Comparison of ENCODE assay signal across 8 mouse cellular contexts in the genomic region with DNA sequence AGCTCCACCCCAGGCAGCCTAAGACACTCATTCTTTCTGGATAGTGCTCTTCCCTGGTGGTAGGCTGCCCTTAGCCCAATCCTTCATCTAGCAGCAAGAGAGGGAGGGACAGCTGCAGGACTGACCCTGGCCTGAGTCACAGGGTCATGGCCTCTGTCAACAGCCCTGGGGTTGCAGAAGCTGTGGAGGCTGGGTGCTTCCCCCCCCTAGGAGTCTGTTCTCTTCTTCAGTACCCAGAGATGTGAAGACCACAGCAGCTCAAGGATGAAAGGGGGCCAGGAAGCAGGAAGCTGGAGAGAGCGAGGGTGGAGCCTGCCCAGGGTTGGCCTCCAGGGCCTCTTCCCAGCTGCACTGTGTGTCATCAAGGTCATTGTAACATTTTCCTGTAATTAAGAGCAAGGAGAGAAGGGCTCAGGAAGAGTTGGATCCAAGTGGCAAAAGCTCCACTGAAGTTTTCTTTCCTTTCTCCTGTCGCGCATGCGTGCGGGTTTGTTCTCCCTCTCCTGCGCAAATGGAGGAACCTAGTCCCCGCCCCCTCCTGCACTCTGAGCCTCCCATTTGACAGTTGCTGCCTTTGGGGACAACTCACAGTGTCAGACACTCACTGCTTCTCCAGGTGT. TPM values are rescaled to one million over a fixed set of nuclear protein-coding genes. Genes with fewer than 3 reads are reported as not detected.
A peak's percentile ranks its signal among the peaks of the same experiment; 100 is the strongest.
DNase-seq lines count a peak whose midpoint lies in the region; ATAC-seq and TF ChIP-seq lines count a peak whose summit lies in the region.

No protein-coding gene starts in this region.

- peak overlapping the region; percentile 34 for H3K4me2 ChIP-seq in intestine, embryonic 15.5 days (replicated peaks)

- TF ChIP-seq POLR2A in bone marrow macrophage, adult 2 months (IDR thresholded peaks at IDR 0.05; ENCODE audit: borderline replicate concordance, low read depth, low read length): no peak

- no peak overlapping the region for H3K9ac ChIP-seq in intestine, embryonic 15.5 days

- H3K9me3 ChIP-seq in intestine, embryonic 15.5 days: no peaks in the 10 kb centered on the region

- intact Hi-C loops in heart, postnatal 25 days (cut with DNase I): loop anchor here (2.0 to 10.0 kb wide), 2 partner anchors 21 to 49 kb away; no protein-coding TSS in a partner anchor

- WGBS in intestine, embryonic 15.5 days: 41% methylated on average over 7 of the region's 7 CpGs

- peak overlapping the region; percentile 97 for H3K27ac ChIP-seq in bone marrow macrophage, adult 2 months (ENCODE audit: insufficient read depth, low read depth, low read length)
- H3K27ac ChIP-seq in intestine, embryonic 15.5 days: no peak overlapping the region

- peak; percentile 96 for DNase-seq in heart, adult 11 months
- DNase-seq in heart, postnatal 25 days (ENCODE audit: low spot score): no peak
- peak; percentile 59 for DNase-seq in lung, postnatal 25 days (ENCODE audit: low spot score)
- DNase-seq in frontal cortex, postnatal 14 days (ENCODE audit: low spot score in 2 of 2): no peak
- DNase-seq in frontal cortex, postnatal 36 days (ENCODE audit: low spot score in 2 of 2): no peak
- DNase-seq in cerebellum, postnatal 14 days: no peak

- H3K36me3 ChIP-seq in intestine, embryonic 15.5 days: no peaks in the 10 kb centered on the region

- peaks cover 70% of the 10 kb centered on the region for H3K4me1 ChIP-seq in bone marrow macrophage, adult 2 months (ENCODE audit: control insufficient read depth, insufficient read depth, low read length)
- peaks cover 8% of the 10 kb centered on the region for H3K4me1 ChIP-seq in intestine, embryonic 15.5 days (replicated peaks)

- no peaks in the 10 kb centered on the region for H3K27me3 ChIP-seq in intestine, embryonic 15.5 days (replicated peaks)

- no peak overlapping the region for H3K4me3 ChIP-seq in bone marrow macrophage, adult 2 months (ENCODE audit: insufficient read depth, low read length)
- no peak overlapping the region for H3K4me3 ChIP-seq in intestine, embryonic 15.5 days (replicated peaks)

- ATAC-seq in intestine, embryonic 15.5 days: peak; percentile 46

- TF ChIP-seq CTCF in bone marrow macrophage, adult 2 months (IDR thresholded peaks at IDR 0.05; ENCODE audit: low read depth, low read length): no peak

RNA-seq across cellular contexts. Expression of a gene that starts 10.2 kb away (rescaled TPM):
- 10 to 100 TPM; 21.2 to 21.7 TPM for total RNA-seq in heart, postnatal 25 days (2021)
- 37.2 and 39.8 TPM in 2 replicates for polyA plus RNA-seq in bone marrow macrophage, adult 2 months (2012; ENCODE audit: insufficient read depth, insufficient read length, missing spikeins)
- polyA plus RNA-seq in intestine, embryonic 15.5 days (2015; fragmentation: Nextera tagmentation; extraction: Ambion mirVana): 10.0 and 10.9 TPM in 2 replicates

RNA-seq across cellular contexts. Expression of a gene that starts 18.1 kb away (rescaled TPM):
- 10 to 100 TPM; 29.7 to 29.9 TPM for total RNA-seq in heart, postnatal 25 days (2021)
- 103 and 111 TPM in 2 replicates for polyA plus RNA-seq in bone marrow macrophage, adult 2 months (2012; ENCODE audit: insufficient read depth, insufficient read length, missing spikeins)
- polyA plus RNA-seq in intestine, embryonic 15.5 days (2015; fragmentation: Nextera tagmentation; extraction: Ambion mirVana): 8.4 and 8.9 TPM in 2 replicates

Comparison
In these comparisons a context has a peak if more than half of its experiments do, and no peak if none do; other contexts are left out.
1. DNase-seq: peak in heart, adult 11 months (single experiment) and lung, postnatal 25 days (single experiment); none in heart, postnatal 25 days (single experiment), frontal cortex, postnatal 14 days (0 of 2), frontal cortex, postnatal 36 days (0 of 2) and cerebellum, postnatal 14 days (0 of 2).
2. RNA of a gene that starts 18.1 kb away (polyA plus RNA-seq): 103 to 111 TPM in bone marrow macrophage, adult 2 months; 8.4 to 8.9 TPM in intestine, embryonic 15.5 days; every median in the first group is over 10 times any median in the second.